Mouse (Mus musculus): Measurements from ENCODE around the gene 1700012B09Rik. TPM values are rescaled to one million over a fixed set of nuclear protein-coding genes. Genes with fewer than 3 reads are reported as not detected.

1700012B09Rik gene
- polyA plus RNA-seq (2014; fragmentation: Nextera tagmentation; extraction: Ambion mirVana) = not detected in 2 replicates

DNA sequence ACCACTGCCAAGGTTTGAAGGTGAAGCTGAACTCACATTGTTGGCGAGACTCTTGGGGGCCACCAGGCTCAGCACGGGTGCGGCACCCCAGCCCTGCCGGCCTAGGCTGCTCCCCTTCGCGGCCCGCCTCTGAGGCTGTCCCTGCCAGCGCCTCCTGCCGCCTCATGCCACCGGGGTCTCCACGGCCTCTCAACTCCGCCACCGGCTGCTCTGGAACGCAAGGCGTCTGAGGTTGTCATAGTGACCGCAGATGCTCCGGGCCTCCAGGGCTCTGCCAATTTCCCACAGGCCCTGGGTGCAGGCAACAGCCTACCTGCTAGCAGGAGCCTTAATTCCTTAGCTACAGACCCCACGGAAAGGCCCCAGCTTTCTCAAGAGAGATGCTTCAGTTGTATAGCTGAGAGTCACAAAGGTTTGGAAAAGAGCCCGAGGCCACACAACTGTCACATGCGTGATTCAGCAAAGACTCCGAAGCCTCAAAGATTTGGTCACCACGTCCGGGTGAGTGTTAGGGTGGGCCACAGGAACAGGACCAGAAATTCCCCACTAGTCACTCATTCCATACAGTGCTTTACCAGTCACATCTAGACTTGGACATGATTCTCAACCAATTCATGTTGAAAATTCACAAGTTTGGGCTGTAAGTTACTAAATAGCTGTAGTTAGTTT lies at the start of gene 1700012B09Rik:
Gene 1700012B09Rik (minus strand): TSS at position 228 of the 669 bp plus-strand sequence.
- no peaks in the 10 kb centered on the region for H3K36me3 ChIP-seq (ENCODE audit: control insufficient read depth, insufficient read depth, low read length)
- H3K9ac ChIP-seq (replicated peaks; ENCODE audit: low read depth, low read length) = no peak within 1 kb of the TSS
- WGBS = 21% methylated on average over 23 of the region's 23 CpGs
- no peak within 1 kb of the TSS for H3K4me3 ChIP-seq (ENCODE audit: low read depth, low read length)
- H3K4me1 ChIP-seq (ENCODE audit: control insufficient read depth, insufficient read depth, low read length) = no peaks in the 10 kb centered on the region
- no peaks in the 10 kb centered on the region for H3K9me3 ChIP-seq (ENCODE audit: control insufficient read depth, low read depth, low read length)
- peak; percentile 46; the same call in 1 of the 2 replicates for ATAC-seq (ENCODE audit: insufficient number of reproducible peaks, insufficient read depth, low FRiP score, low read depth)
- H3K27me3 ChIP-seq (ENCODE audit: control insufficient read depth, insufficient read depth, low read length) = no peaks in the 10 kb centered on the region
- no peak within 1 kb of the TSS for H3K4me2 ChIP-seq (replicated peaks; ENCODE audit: low read depth, low read length)
- H3K27ac ChIP-seq (ENCODE audit: low read length) = no peak within 1 kb of the TSS

DNA sequence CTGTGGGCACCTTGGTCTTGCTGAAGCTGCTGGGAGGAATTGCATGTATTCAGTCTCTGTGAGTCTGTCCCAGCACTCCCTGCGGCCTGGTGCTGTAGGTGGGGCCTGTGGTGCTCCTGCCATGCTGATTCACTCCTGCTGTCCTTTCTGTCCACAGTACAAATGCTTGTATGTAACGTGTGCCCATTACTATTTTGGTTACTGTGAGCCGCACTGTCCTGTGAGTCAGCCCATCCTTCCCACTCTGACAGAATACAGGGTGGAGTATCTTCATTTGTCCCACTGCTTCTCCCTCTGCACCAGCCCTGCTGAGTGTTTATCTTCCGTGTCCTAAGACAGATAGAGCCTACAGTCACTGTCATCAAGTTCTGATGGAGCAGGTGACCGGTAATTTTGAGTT lies 39.3 kb upstream of the 1700012B09Rik start:
- Histone ChIP-seq H3K4me2 (replicated peaks; ENCODE audit: low read depth, low read length) (no peak overlapping the region), H3K27me3 (ENCODE audit: control insufficient read depth, insufficient read depth, low read length) (no peaks in the 10 kb centered on the region), H3K9me3 (ENCODE audit: control insufficient read depth, low read depth, low read length) (no peaks in the 10 kb centered on the region), H3K4me1 (ENCODE audit: control insufficient read depth, insufficient read depth, low read length) (no peaks in the 10 kb centered on the region), H3K36me3 (ENCODE audit: control insufficient read depth, insufficient read depth, low read length) (peaks cover 57% of the 10 kb centered on the region), H3K4me3 (ENCODE audit: low read depth, low read length) (no peak overlapping the region), H3K27ac (ENCODE audit: low read length) (no peak overlapping the region), H3K9ac (replicated peaks; ENCODE audit: low read depth, low read length) (no peak overlapping the region)
- 89% methylated on average over 5 of the region's 5 CpGs for WGBS
- no peak for ATAC-seq (ENCODE audit: insufficient number of reproducible peaks, insufficient read depth, low FRiP score, low read depth)

DNA sequence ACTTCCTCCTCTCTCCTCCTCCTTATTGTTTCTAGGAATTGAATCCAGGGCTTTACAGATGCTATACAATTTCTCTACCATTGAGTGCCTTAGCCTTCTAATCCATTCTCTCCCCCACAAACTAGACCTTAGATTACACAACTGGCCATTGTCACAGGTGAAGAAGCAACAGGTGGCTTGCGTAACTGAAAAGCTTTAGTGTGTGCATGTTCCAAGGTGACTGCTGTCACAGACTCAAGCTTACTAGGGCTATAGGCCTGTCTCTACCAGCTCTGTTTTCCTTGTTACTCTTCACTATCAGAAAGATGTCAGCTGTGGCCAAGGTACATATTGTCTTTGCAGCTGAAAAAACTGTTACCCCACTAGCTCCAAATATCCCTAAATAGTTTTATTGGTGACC lies 36.0 kb upstream of the 1700012B09Rik start:
- Histone ChIP-seq H3K27ac (ENCODE audit: low read length) (no peak overlapping the region), H3K4me2 (replicated peaks; ENCODE audit: low read depth, low read length) (no peak overlapping the region), H3K9me3 (ENCODE audit: control insufficient read depth, low read depth, low read length) (no peaks in the 10 kb centered on the region), H3K36me3 (ENCODE audit: control insufficient read depth, insufficient read depth, low read length) (peaks cover 60% of the 10 kb centered on the region), H3K4me1 (ENCODE audit: control insufficient read depth, insufficient read depth, low read length) (no peaks in the 10 kb centered on the region), H3K9ac (replicated peaks; ENCODE audit: low read depth, low read length) (no peak overlapping the region), H3K27me3 (ENCODE audit: control insufficient read depth, insufficient read depth, low read length) (no peaks in the 10 kb centered on the region), H3K4me3 (ENCODE audit: low read depth, low read length) (no peak overlapping the region)
- WGBS = 89% methylated on average over 1 of the region's 1 CpGs
- no peak for ATAC-seq (ENCODE audit: insufficient number of reproducible peaks, insufficient read depth, low FRiP score, low read depth)

DNA sequence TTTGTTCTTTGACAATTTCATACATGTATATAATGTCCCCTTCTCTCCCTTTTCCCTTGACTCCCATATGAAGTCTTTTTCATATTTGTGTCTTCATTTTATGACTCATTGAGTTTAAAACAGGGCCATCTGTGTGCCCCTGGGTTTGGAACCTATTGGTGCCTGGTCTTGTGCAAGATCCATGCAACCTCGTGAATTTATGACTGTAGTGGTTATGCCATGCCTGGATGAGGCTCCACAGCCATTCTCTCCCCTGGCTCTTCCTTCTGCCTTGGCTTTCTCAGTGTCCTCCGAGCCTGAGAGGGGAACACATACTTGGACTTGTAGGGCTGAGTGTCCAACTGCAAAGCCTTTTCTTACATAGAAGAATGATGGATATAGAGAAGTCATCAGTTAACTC lies 34.9 kb upstream of the 1700012B09Rik start:
- H3K9ac ChIP-seq (replicated peaks; ENCODE audit: low read depth, low read length) = no peak overlapping the region
- peaks cover 58% of the 10 kb centered on the region for H3K36me3 ChIP-seq (ENCODE audit: control insufficient read depth, insufficient read depth, low read length)
- no peaks in the 10 kb centered on the region for H3K4me1 ChIP-seq (ENCODE audit: control insufficient read depth, insufficient read depth, low read length)
- H3K4me3 ChIP-seq (ENCODE audit: low read depth, low read length) = no peak overlapping the region
- no peak for ATAC-seq (ENCODE audit: insufficient number of reproducible peaks, insufficient read depth, low FRiP score, low read depth)
- H3K27me3 ChIP-seq (ENCODE audit: control insufficient read depth, insufficient read depth, low read length) = no peaks in the 10 kb centered on the region
- H3K27ac ChIP-seq (ENCODE audit: low read length) = no peak overlapping the region
- H3K4me2 ChIP-seq (replicated peaks; ENCODE audit: low read depth, low read length) = no peak overlapping the region
- 86% methylated on average over 2 of the region's 2 CpGs for WGBS
- H3K9me3 ChIP-seq (ENCODE audit: control insufficient read depth, low read depth, low read length) = no peaks in the 10 kb centered on the region

DNA sequence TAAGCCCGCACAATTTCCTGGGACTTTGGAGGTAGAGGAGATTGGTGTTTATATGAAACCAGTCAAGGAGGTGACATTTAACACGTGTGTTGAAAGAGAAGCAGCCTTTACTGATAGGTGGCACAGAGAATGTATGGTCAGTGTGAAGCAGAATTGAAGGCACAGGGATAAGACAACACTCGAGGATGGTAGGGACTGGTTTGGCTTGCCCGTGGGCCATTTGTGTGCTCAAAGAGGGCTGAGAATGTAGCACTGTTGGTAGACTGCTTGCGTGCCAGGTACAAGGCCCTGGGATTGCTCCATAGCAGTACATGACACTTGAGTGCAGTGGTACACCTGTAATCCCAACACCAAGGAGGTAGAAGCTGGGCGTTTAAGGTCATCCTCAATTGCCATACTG lies 16.5 kb upstream of the 1700012B09Rik start:
- no peak overlapping the region for H3K27ac ChIP-seq (ENCODE audit: low read length)
- no peaks in the 10 kb centered on the region for H3K27me3 ChIP-seq (ENCODE audit: control insufficient read depth, insufficient read depth, low read length)
- H3K4me2 ChIP-seq (replicated peaks; ENCODE audit: low read depth, low read length) = no peak overlapping the region
- no peak overlapping the region for H3K9ac ChIP-seq (replicated peaks; ENCODE audit: low read depth, low read length)
- H3K4me1 ChIP-seq (ENCODE audit: control insufficient read depth, insufficient read depth, low read length) = peaks cover 6% of the 10 kb centered on the region; the same call in 1 of the 2 replicates
- peaks cover 27% of the 10 kb centered on the region for H3K36me3 ChIP-seq (ENCODE audit: control insufficient read depth, insufficient read depth, low read length)
- H3K9me3 ChIP-seq (ENCODE audit: control insufficient read depth, low read depth, low read length) = no peaks in the 10 kb centered on the region
- H3K4me3 ChIP-seq (ENCODE audit: low read depth, low read length) = no peak overlapping the region
- WGBS = 89% methylated on average over 6 of the region's 6 CpGs
- no peak for ATAC-seq (ENCODE audit: insufficient number of reproducible peaks, insufficient read depth, low FRiP score, low read depth)

DNA sequence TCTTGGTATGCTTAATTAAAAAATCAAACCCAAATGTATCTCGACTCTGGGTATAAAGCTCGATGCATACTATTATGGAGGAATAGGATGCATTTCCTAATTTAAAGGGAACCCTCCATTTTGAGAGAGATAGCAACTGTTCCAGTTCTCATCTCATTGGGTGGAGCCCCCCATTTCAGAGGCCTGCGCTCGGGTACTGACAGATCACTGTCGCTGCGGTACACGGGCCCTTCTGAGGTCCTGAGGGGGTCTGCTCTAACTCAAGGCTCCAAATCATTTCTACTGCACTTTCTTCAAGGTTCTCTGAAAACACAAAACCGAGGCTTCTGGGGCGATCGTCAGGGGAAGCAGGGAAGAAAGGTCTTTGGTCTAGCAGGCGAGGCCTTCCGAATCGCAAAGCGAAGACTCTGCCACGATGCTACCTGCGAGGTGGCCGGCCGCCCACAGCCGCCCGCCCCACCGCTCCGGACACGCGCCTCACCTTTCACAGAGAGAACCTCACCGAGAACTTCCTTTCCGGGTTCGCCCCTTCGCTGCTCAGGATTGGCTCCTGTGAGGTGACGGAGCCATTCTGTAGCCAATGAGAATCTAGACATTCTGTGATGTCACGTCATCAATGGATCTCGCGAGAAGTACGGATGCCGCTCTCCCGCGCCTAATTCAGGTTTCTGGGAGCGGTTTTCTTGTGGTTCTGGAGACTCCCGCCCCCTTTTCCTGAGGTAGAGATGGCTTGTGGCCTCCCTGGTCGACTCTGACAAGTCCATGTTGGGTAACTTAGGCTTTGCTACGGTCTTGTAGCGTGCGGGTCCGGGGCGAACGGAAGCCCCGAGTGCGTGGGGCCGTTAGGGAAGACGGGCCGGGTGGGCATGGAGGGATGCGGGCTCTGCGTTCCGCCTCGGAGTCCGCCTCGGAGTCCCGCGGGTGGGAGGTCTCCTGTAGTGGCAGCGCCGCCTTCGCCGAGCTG lies 13.5 kb upstream of the 1700012B09Rik start, which contains the start of the genes Mre11a and Ankrd49:
Gene Mre11a (plus strand): TSS at position 616 of the 964 bp plus-strand sequence.
Gene Ankrd49 (minus strand): TSS at position 818 of the 964 bp plus-strand sequence.
- Histone ChIP-seq H3K27me3 (ENCODE audit: control insufficient read depth, insufficient read depth, low read length) (no peaks in the 10 kb centered on the region), H3K4me1 (ENCODE audit: control insufficient read depth, insufficient read depth, low read length) (peaks cover 6% of the 10 kb centered on the region; the same call in 1 of the 2 replicates), H3K4me3 (ENCODE audit: low read depth, low read length) (peak within 1 kb of the TSS; percentile 85), H3K27ac (ENCODE audit: low read length) (peak within 1 kb of the TSS; percentile 97), H3K9me3 (ENCODE audit: control insufficient read depth, low read depth, low read length) (no peaks in the 10 kb centered on the region), H3K4me2 (replicated peaks; ENCODE audit: low read depth, low read length) (peak within 1 kb of the TSS; percentile 87), H3K9ac (replicated peaks; ENCODE audit: low read depth, low read length) (peak within 1 kb of the TSS; percentile 85), H3K36me3 (ENCODE audit: control insufficient read depth, insufficient read depth, low read length) (peaks cover 23% of the 10 kb centered on the region)
- WGBS = under 1% methylated on average over 62 of the region's 62 CpGs
- peak; percentile 99 for ATAC-seq (ENCODE audit: insufficient number of reproducible peaks, insufficient read depth, low FRiP score, low read depth)

DNA sequence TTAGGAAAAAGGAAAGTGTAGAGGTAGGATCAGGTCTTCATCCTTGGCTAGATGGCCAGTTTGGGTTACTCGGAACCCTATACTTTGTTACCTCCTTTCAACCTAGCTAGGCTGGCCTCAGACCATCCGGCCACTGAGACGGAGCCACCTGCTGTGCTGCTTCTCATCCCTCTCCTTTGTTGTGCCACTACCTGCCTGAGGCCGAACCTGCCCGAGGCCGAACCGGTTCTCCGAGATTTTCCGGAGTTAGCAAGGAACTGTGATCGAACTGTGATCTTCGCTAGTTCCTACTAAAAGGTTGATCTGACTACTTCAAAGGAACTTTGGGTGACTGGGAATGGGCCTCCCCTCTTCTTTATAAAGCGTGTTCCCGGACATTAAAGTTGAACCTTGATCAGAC lies 7.5 kb upstream of the 1700012B09Rik start:
- H3K27me3 ChIP-seq (ENCODE audit: control insufficient read depth, insufficient read depth, low read length) = no peaks in the 10 kb centered on the region

DNA sequence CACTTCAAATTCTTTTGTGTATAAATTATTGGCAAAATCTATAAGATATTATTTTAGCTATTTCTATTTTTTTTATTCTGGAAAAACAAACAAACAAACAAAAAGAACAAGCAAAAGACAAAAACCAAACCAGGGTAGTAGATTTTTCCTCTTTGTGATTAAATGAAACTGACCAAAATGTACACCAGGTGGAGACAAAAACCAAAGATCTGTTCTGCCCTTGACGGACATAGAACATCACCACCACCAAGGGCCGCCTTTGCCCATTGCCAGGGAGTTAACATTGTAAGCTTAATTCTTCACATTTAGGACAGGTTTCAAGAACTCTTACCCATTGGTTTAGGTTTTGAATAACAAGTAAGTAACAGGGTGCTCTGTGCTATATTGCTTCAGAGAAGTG lies 3.0 kb upstream of the 1700012B09Rik start:
- Histone ChIP-seq H3K36me3 (ENCODE audit: control insufficient read depth, insufficient read depth, low read length) (no peaks in the 10 kb centered on the region), H3K9me3 (ENCODE audit: control insufficient read depth, low read depth, low read length) (no peaks in the 10 kb centered on the region), H3K4me2 (replicated peaks; ENCODE audit: low read depth, low read length) (no peak overlapping the region), H3K27me3 (ENCODE audit: control insufficient read depth, insufficient read depth, low read length) (no peaks in the 10 kb centered on the region), H3K4me1 (ENCODE audit: control insufficient read depth, insufficient read depth, low read length) (no peaks in the 10 kb centered on the region), H3K27ac (ENCODE audit: low read length) (no peak overlapping the region), H3K9ac (replicated peaks; ENCODE audit: low read depth, low read length) (no peak overlapping the region), H3K4me3 (ENCODE audit: low read depth, low read length) (no peak overlapping the region)
- WGBS = 48% methylated on average over 2 of the region's 2 CpGs
- ATAC-seq (ENCODE audit: insufficient number of reproducible peaks, insufficient read depth, low FRiP score, low read depth) = no peak

More for the DNA sequence above, 7.5 kb upstream of the 1700012B09Rik start:
- Histone ChIP-seq H3K9ac (replicated peaks; ENCODE audit: low read depth, low read length) (no peak overlapping the region), H3K9me3 (ENCODE audit: control insufficient read depth, low read depth, low read length) (no peaks in the 10 kb centered on the region), H3K36me3 (ENCODE audit: control insufficient read depth, insufficient read depth, low read length) (peaks cover 12% of the 10 kb centered on the region; the same call in 1 of the 2 replicates), H3K4me1 (ENCODE audit: control insufficient read depth, insufficient read depth, low read length) (no peaks in the 10 kb centered on the region), H3K4me2 (replicated peaks; ENCODE audit: low read depth, low read length) (no peak overlapping the region), H3K27ac (ENCODE audit: low read length) (no peak overlapping the region), H3K4me3 (ENCODE audit: low read depth, low read length) (no peak overlapping the region)
- 37% methylated on average over 13 of the region's 13 CpGs for WGBS
- no peak for ATAC-seq (ENCODE audit: insufficient number of reproducible peaks, insufficient read depth, low FRiP score, low read depth)

All from stomach, embryonic 14.5 days (tissue).